In genomic region chr6:85369181-85369860, GRCm38 (mm10) we compare ENCODE assay signal across 11 mouse cellular contexts. TPM values are rescaled to one million over a fixed set of nuclear protein-coding genes. Genes with fewer than 3 reads are reported as not detected.
DNase-seq lines count a peak whose midpoint lies in the region; ATAC-seq and TF ChIP-seq lines count a peak whose summit lies in the region.
"Had no signal": no experiment of that assay in that cellular context is flagged by ENCODE, and none has a peak within 500 bp of the region (broad histone marks: within the 10 kb centered on the region; RNA-seq: fewer than 3 reads in every experiment).

No protein-coding gene starts in this region.

- no peak overlapping the region for H3K9ac ChIP-seq in limb, embryonic 12.5 days (replicated peaks)
- H3K9ac ChIP-seq in heart, embryonic 12.5 days = peak overlapping the region; percentile 26
- no peak overlapping the region for H3K9ac ChIP-seq in stomach, embryonic 16.5 days (ENCODE audit: low read length)
- H3K9ac ChIP-seq in forebrain, postnatal 0 days = no peak overlapping the region

- DNase-seq in limb, embryonic 10.5 days (ENCODE audit: low spot score) = no peak
- peak; percentile 69 to 81 for DNase-seq in adrenal gland, postnatal 36 days
- peak; percentile 80 to 84 for DNase-seq in kidney, postnatal 36 days
- no peak for DNase-seq in forebrain, postnatal 0 days

- no peak for TF ChIP-seq CTCF in forebrain, postnatal 0 days (IDR thresholded peaks at IDR 0.05; ENCODE audit: low read depth)

- H3K4me3 ChIP-seq in limb, embryonic 12.5 days (replicated peaks) = no peak overlapping the region
- no peak overlapping the region for H3K4me3 ChIP-seq in limb, embryonic 10.5 days
- peak overlapping the region; percentile 0; the same call in 1 of the 2 replicates for H3K4me3 ChIP-seq in heart, embryonic 12.5 days
- no peak overlapping the region for H3K4me3 ChIP-seq in stomach, embryonic 16.5 days (replicated peaks; ENCODE audit: low read length)
- H3K4me3 ChIP-seq in forebrain, postnatal 0 days (ENCODE audit: low read depth, low read length) = no peak overlapping the region

- H3K27me3 ChIP-seq in limb, embryonic 12.5 days = peaks cover 14% of the 10 kb centered on the region; the same call in 1 of the 2 replicates
- peaks cover 33% of the 10 kb centered on the region for H3K27me3 ChIP-seq in limb, embryonic 10.5 days (ENCODE audit: low read depth, poor library complexity, severe bottlenecking)
- no peaks in the 10 kb centered on the region for H3K27me3 ChIP-seq in heart, embryonic 12.5 days (replicated peaks)
- no peaks in the 10 kb centered on the region for H3K27me3 ChIP-seq in stomach, embryonic 16.5 days (ENCODE audit: control insufficient read depth, insufficient read depth, low read length)
- H3K27me3 ChIP-seq in forebrain, postnatal 0 days (ENCODE audit: insufficient read depth, low read length) = no peaks in the 10 kb centered on the region
- H3K27me3 ChIP-seq: Patski had no signal

- no peaks in the 10 kb centered on the region for H3K9me3 ChIP-seq in limb, embryonic 12.5 days
- H3K9me3 ChIP-seq in limb, embryonic 10.5 days (replicated peaks) = no peaks in the 10 kb centered on the region
- no peaks in the 10 kb centered on the region for H3K9me3 ChIP-seq in heart, embryonic 12.5 days (replicated peaks)
- H3K9me3 ChIP-seq in stomach, embryonic 16.5 days (replicated peaks; ENCODE audit: control insufficient read depth, low read length) = no peaks in the 10 kb centered on the region
- H3K9me3 ChIP-seq in forebrain, postnatal 0 days (ENCODE audit: low read length) = no peaks in the 10 kb centered on the region

- H3K4me1 ChIP-seq in limb, embryonic 12.5 days (replicated peaks) = peaks cover 46% of the 10 kb centered on the region
- peaks cover 32% of the 10 kb centered on the region for H3K4me1 ChIP-seq in limb, embryonic 10.5 days
- peaks cover 94% of the 10 kb centered on the region for H3K4me1 ChIP-seq in heart, embryonic 12.5 days (replicated peaks)
- H3K4me1 ChIP-seq in stomach, embryonic 16.5 days (ENCODE audit: control insufficient read depth, insufficient read depth, low read length) = peaks cover 32% of the 10 kb centered on the region
- H3K4me1 ChIP-seq in forebrain, postnatal 0 days (ENCODE audit: insufficient read depth) = peaks cover 19% of the 10 kb centered on the region

- H3K4me2 ChIP-seq in limb, embryonic 12.5 days = no peak overlapping the region
- peak overlapping the region; percentile 49 for H3K4me2 ChIP-seq in heart, embryonic 12.5 days
- H3K4me2 ChIP-seq in stomach, embryonic 16.5 days (ENCODE audit: low read depth, low read length) = peak overlapping the region; percentile 9; the same call in 1 of the 2 replicates
- H3K4me2 ChIP-seq in forebrain, postnatal 0 days (ENCODE audit: low read depth) = no peak overlapping the region

- WGBS in limb, embryonic 12.5 days = 65% methylated on average over 5 of the region's 5 CpGs
- WGBS in limb, embryonic 10.5 days = 76% methylated on average over 5 of the region's 5 CpGs
- WGBS in heart, embryonic 12.5 days = 55% methylated on average over 5 of the region's 5 CpGs
- 60% methylated on average over 5 of the region's 5 CpGs for WGBS in stomach, embryonic 16.5 days
- 80% methylated on average over 5 of the region's 5 CpGs for WGBS in forebrain, postnatal 0 days

- H3K27ac ChIP-seq in limb, embryonic 12.5 days = peak overlapping the region; percentile 36
- H3K27ac ChIP-seq in limb, embryonic 10.5 days = no peak overlapping the region
- H3K27ac ChIP-seq in heart, embryonic 12.5 days (ENCODE audit: poor library complexity, severe bottlenecking) = peak overlapping the region; percentile 95
- peak overlapping the region; percentile 30; the same call in 1 of the 2 replicates for H3K27ac ChIP-seq in stomach, embryonic 16.5 days (ENCODE audit: low read length)
- H3K27ac ChIP-seq in forebrain, postnatal 0 days (ENCODE audit: low read depth, low read length) = no peak overlapping the region

- ATAC-seq in limb, embryonic 12.5 days (ENCODE audit: insufficient number of reproducible peaks, insufficient read depth, low FRiP score, low TSS enrichment, low read depth) = no peak
- ATAC-seq in heart, embryonic 12.5 days (ENCODE audit: insufficient number of reproducible peaks, low FRiP score) = peak; percentile 10; the same call in 1 of the 2 replicates
- 0 out of 2 replicates have a peak, but pooled peaks have one; percentile 5 for ATAC-seq in stomach, embryonic 16.5 days (ENCODE audit: insufficient read depth, low FRiP score)
- ATAC-seq in forebrain, postnatal 0 days = no peak
- ATAC-seq in erythroblast, adult 5-6 weeks (replicated peaks; ENCODE audit: low FRiP score, poor library complexity, severe bottlenecking) = no peak
- ATAC-seq: Patski had no signal

- H3K36me3 ChIP-seq in limb, embryonic 12.5 days = 0 out of 2 replicates have a peak, but pooled peaks cover 6% of the 10 kb centered on the region
- H3K36me3 ChIP-seq in limb, embryonic 10.5 days = no peaks in the 10 kb centered on the region
- H3K36me3 ChIP-seq in heart, embryonic 12.5 days = peaks cover 18% of the 10 kb centered on the region
- no peaks in the 10 kb centered on the region for H3K36me3 ChIP-seq in stomach, embryonic 16.5 days (ENCODE audit: control insufficient read depth, insufficient read depth, low read length)
- H3K36me3 ChIP-seq in forebrain, postnatal 0 days (ENCODE audit: insufficient read depth) = peaks cover 5% of the 10 kb centered on the region; the same call in 1 of the 2 replicates

RNA-seq across cellular contexts. Expression of gene Rab11fip5, which starts 5.1 kb away (rescaled TPM):
- 9.8 and 11.4 TPM in 2 replicates for polyA plus RNA-seq in limb, embryonic 12.5 days (2016; fragmentation: Nextera tagmentation; extraction: Ambion mirVana)
- 3.2 and 4.3 TPM in 2 replicates for polyA plus RNA-seq in limb, embryonic 10.5 days (2016; fragmentation: Nextera tagmentation; extraction: Ambion mirVana)
- total RNA-seq in adrenal gland, postnatal 36 days (2021) = 10 to 100 TPM; 32.6 to 35.8 TPM
- polyA plus RNA-seq in heart, embryonic 12.5 days (2016; fragmentation: Nextera tagmentation; extraction: Ambion mirVana) = 42.0 and 42.6 TPM in 2 replicates
- 10.1 and 10.2 TPM in 2 replicates for polyA plus RNA-seq in stomach, embryonic 16.5 days (2015; fragmentation: Nextera tagmentation; extraction: Ambion mirVana)
- 31.8 and 41.2 TPM in 2 replicates for total RNA-seq in forebrain, postnatal 0 days (2014; rRNA removed)
- polyA plus RNA-seq in forebrain, postnatal 0 days (2015; fragmentation: Nextera tagmentation; extraction: Ambion mirVana) = 17.2 and 19.8 TPM in 2 replicates
- total RNA-seq in erythroblast, adult 5-6 weeks (2015; ENCODE audit: low replicate concordance) = 0.19 and 0.21 TPM in 2 replicates
- 0.51 and 2.6 TPM in 2 replicates for total RNA-seq in erythroblast, adult 5-6 weeks (2017; ENCODE audit: low replicate concordance)

RNA-seq across cellular contexts. Expression of gene Sfxn5, which starts 36.1 kb away (rescaled TPM):
- polyA plus RNA-seq in limb, embryonic 12.5 days (2016; fragmentation: Nextera tagmentation; extraction: Ambion mirVana) = 8.3 and 10.2 TPM in 2 replicates
- 6.4 and 6.5 TPM in 2 replicates for polyA plus RNA-seq in limb, embryonic 10.5 days (2016; fragmentation: Nextera tagmentation; extraction: Ambion mirVana)
- total RNA-seq in adrenal gland, postnatal 36 days (2021) = 10 to 100 TPM; 19.9 to 20.5 TPM
- polyA plus RNA-seq in heart, embryonic 12.5 days (2016; fragmentation: Nextera tagmentation; extraction: Ambion mirVana) = 2.9 and 3.9 TPM in 2 replicates
- 10.7 and 11.0 TPM in 2 replicates for polyA plus RNA-seq in stomach, embryonic 16.5 days (2015; fragmentation: Nextera tagmentation; extraction: Ambion mirVana)
- 49.9 and 55.6 TPM in 2 replicates for total RNA-seq in forebrain, postnatal 0 days (2014; rRNA removed)
- polyA plus RNA-seq in forebrain, postnatal 0 days (2015; fragmentation: Nextera tagmentation; extraction: Ambion mirVana) = 39.1 and 49.1 TPM in 2 replicates
- total RNA-seq in erythroblast, adult 5-6 weeks (2015; ENCODE audit: low replicate concordance) = 0.19 and 0.63 TPM in 2 replicates
- total RNA-seq in erythroblast, adult 5-6 weeks (2017; ENCODE audit: low replicate concordance) = 0.56 and 1.3 TPM in 2 replicates

RNA-seq across cellular contexts. Expression of gene Noto, which starts 54.4 kb away (rescaled TPM):
- not detected in 2 replicates for polyA plus RNA-seq in limb, embryonic 12.5 days (2016; fragmentation: Nextera tagmentation; extraction: Ambion mirVana)
- polyA plus RNA-seq in limb, embryonic 10.5 days (2016; fragmentation: Nextera tagmentation; extraction: Ambion mirVana) = not detected in 2 replicates
- total RNA-seq in adrenal gland, postnatal 36 days (2021) = not detected
- not detected in 2 replicates for polyA plus RNA-seq in heart, embryonic 12.5 days (2016; fragmentation: Nextera tagmentation; extraction: Ambion mirVana)
- polyA plus RNA-seq in stomach, embryonic 16.5 days (2015; fragmentation: Nextera tagmentation; extraction: Ambion mirVana) = not detected in 2 replicates
- total RNA-seq in forebrain, postnatal 0 days (2014; rRNA removed) = not detected in 2 replicates
- not detected in 2 replicates for polyA plus RNA-seq in forebrain, postnatal 0 days (2015; fragmentation: Nextera tagmentation; extraction: Ambion mirVana)
- not detected in 2 replicates for total RNA-seq in erythroblast, adult 5-6 weeks (2015; ENCODE audit: low replicate concordance)
- total RNA-seq in erythroblast, adult 5-6 weeks (2017; ENCODE audit: low replicate concordance) = not detected in 2 replicates
- polyA plus RNA-seq: intestine, embryonic 14.5 days; Patski; stomach, embryonic 14.5 days had no signal

Comparison
In these comparisons a context has a peak if more than half of its experiments do, and no peak if none do; other contexts are left out.
1. H3K27ac ChIP-seq: peak in limb, embryonic 12.5 days (single experiment), heart, embryonic 12.5 days (single experiment) and stomach, embryonic 16.5 days (single experiment); none in limb, embryonic 10.5 days (single experiment) and forebrain, postnatal 0 days (single experiment).
2. ATAC-seq: peak in heart, embryonic 12.5 days (single experiment) and stomach, embryonic 16.5 days (single experiment); none in limb, embryonic 12.5 days (single experiment), forebrain, postnatal 0 days (single experiment) and erythroblast, adult 5-6 weeks (single experiment).
3. H3K4me2 ChIP-seq: peak in heart, embryonic 12.5 days (single experiment) and stomach, embryonic 16.5 days (single experiment); none in limb, embryonic 12.5 days (single experiment) and forebrain, postnatal 0 days (single experiment).
4. DNase-seq: peak in adrenal gland, postnatal 36 days (2 of 2) and kidney, postnatal 36 days (2 of 2); none in limb, embryonic 10.5 days (single experiment) and forebrain, postnatal 0 days (single experiment).